Mouse (Mus musculus): ENCODE results near the gene Lrrc75a. TPM values are rescaled to one million over a fixed set of nuclear protein-coding genes. Genes with fewer than 3 reads are reported as not detected.

The Lrrc75a gene
- polyA plus RNA-seq, 1 experiment from 2014 or later = 14.6 TPM

- peak overlapping the region; percentile 29 for H3K4me3 ChIP-seq
- peak overlapping the region; percentile 38; the same call in 1 of the 2 replicates for H3K9ac ChIP-seq
- WGBS = 18% methylated on average over 19 of the region's 19 CpGs
- H3K4me2 ChIP-seq = peak overlapping the region; percentile 55
- peaks cover 14% of the 10 kb centered on the region for H3K4me1 ChIP-seq (replicated peaks)
- ATAC-seq (replicated peaks; ENCODE audit: insufficient number of reproducible peaks, insufficient read depth, low FRiP score, low read depth) = peak; percentile 86
- H3K27ac ChIP-seq = peak overlapping the region; percentile 72
- peaks cover 24% of the 10 kb centered on the region for H3K36me3 ChIP-seq
- H3K9me3 ChIP-seq (replicated peaks) = no peaks in the 10 kb centered on the region
- no peaks in the 10 kb centered on the region for H3K27me3 ChIP-seq
Measured at GRCm38 (mm10) chr11:62613657-62614365, 34.5 kb downstream of the Lrrc75a start.

- peaks cover 14% of the 10 kb centered on the region for H3K4me1 ChIP-seq (replicated peaks)
- WGBS = 78% methylated on average over 10 of the region's 10 CpGs
- H3K36me3 ChIP-seq = peaks cover 14% of the 10 kb centered on the region
- ATAC-seq (replicated peaks; ENCODE audit: insufficient number of reproducible peaks, insufficient read depth, low FRiP score, low read depth) = no peak
- H3K9ac ChIP-seq = no peak overlapping the region
- no peak overlapping the region for H3K4me3 ChIP-seq
- H3K4me2 ChIP-seq = no peak overlapping the region
- H3K27me3 ChIP-seq = no peaks in the 10 kb centered on the region
- H3K9me3 ChIP-seq (replicated peaks) = no peaks in the 10 kb centered on the region
- no peak overlapping the region for H3K27ac ChIP-seq
Measured at GRCm38 (mm10) chr11:62612604-62613003, 35.7 kb downstream of the Lrrc75a start.

- no peak overlapping the region for H3K4me2 ChIP-seq
- H3K9me3 ChIP-seq (replicated peaks) = no peaks in the 10 kb centered on the region
- WGBS = 81% methylated on average over 6 of the region's 6 CpGs
- H3K27me3 ChIP-seq = no peaks in the 10 kb centered on the region
- no peak overlapping the region for H3K9ac ChIP-seq
- H3K4me1 ChIP-seq (replicated peaks) = peaks cover 32% of the 10 kb centered on the region
- H3K36me3 ChIP-seq = peaks cover 29% of the 10 kb centered on the region
- no peak for ATAC-seq (replicated peaks; ENCODE audit: insufficient number of reproducible peaks, insufficient read depth, low FRiP score, low read depth)
- H3K27ac ChIP-seq = no peak overlapping the region
- H3K4me3 ChIP-seq = no peak overlapping the region
Measured at GRCm38 (mm10) chr11:62610304-62610703, 38.0 kb downstream of the Lrrc75a start.

GRCm38 (mm10) chr11:62608826-62609675, 39.3 kb downstream of the Lrrc75a start:
- Histone ChIP-seq H3K27ac (no peak overlapping the region), H3K9ac (no peak overlapping the region), H3K4me3 (no peak overlapping the region), H3K27me3 (no peaks in the 10 kb centered on the region), H3K36me3 (peaks cover 41% of the 10 kb centered on the region), H3K4me2 (no peak overlapping the region), H3K9me3 (replicated peaks) (no peaks in the 10 kb centered on the region), H3K4me1 (replicated peaks) (peaks cover 37% of the 10 kb centered on the region)
- 72% methylated on average over 10 of the region's 10 CpGs for WGBS
- no peak for ATAC-seq (replicated peaks; ENCODE audit: insufficient number of reproducible peaks, insufficient read depth, low FRiP score, low read depth)

GRCm38 (mm10) chr11:62607952-62608201, 40.4 kb downstream of the Lrrc75a start:
- WGBS = 91% methylated on average over 1 of the region's 1 CpGs
- no peak overlapping the region for H3K27ac ChIP-seq
- no peak overlapping the region for H3K4me3 ChIP-seq
- no peaks in the 10 kb centered on the region for H3K27me3 ChIP-seq
- H3K36me3 ChIP-seq = peaks cover 45% of the 10 kb centered on the region
- H3K4me1 ChIP-seq (replicated peaks) = peaks cover 33% of the 10 kb centered on the region
- no peak overlapping the region for H3K4me2 ChIP-seq
- no peak for ATAC-seq (replicated peaks; ENCODE audit: insufficient number of reproducible peaks, insufficient read depth, low FRiP score, low read depth)
- no peaks in the 10 kb centered on the region for H3K9me3 ChIP-seq (replicated peaks)
- no peak overlapping the region for H3K9ac ChIP-seq

- peaks cover 33% of the 10 kb centered on the region for H3K4me1 ChIP-seq (replicated peaks)
- no peak overlapping the region for H3K4me2 ChIP-seq
- H3K27ac ChIP-seq = peak overlapping the region; percentile 11; the same call in 1 of the 2 replicates
- WGBS = 58% methylated on average over 10 of the region's 10 CpGs
- no peaks in the 10 kb centered on the region for H3K27me3 ChIP-seq
- no peaks in the 10 kb centered on the region for H3K9me3 ChIP-seq (replicated peaks)
- no peak overlapping the region for H3K9ac ChIP-seq
- H3K36me3 ChIP-seq = peaks cover 45% of the 10 kb centered on the region
- no peak overlapping the region for H3K4me3 ChIP-seq
- no peak for ATAC-seq (replicated peaks; ENCODE audit: insufficient number of reproducible peaks, insufficient read depth, low FRiP score, low read depth)
Measured at GRCm38 (mm10) chr11:62607170-62607951, 41.0 kb downstream of the Lrrc75a start.

- Histone ChIP-seq H3K9me3 (replicated peaks) (no peaks in the 10 kb centered on the region), H3K4me2 (no peak overlapping the region), H3K4me1 (replicated peaks) (peaks cover 38% of the 10 kb centered on the region), H3K36me3 (peaks cover 45% of the 10 kb centered on the region), H3K4me3 (no peak overlapping the region), H3K27me3 (no peaks in the 10 kb centered on the region), H3K9ac (no peak overlapping the region), H3K27ac (0 out of 2 replicates have a peak overlapping the region, but pooled peaks have one; percentile 24)
- 60% methylated on average over 10 of the region's 10 CpGs for WGBS
- no peak for ATAC-seq (replicated peaks; ENCODE audit: insufficient number of reproducible peaks, insufficient read depth, low FRiP score, low read depth)
Measured at GRCm38 (mm10) chr11:62606299-62607169, 41.8 kb downstream of the Lrrc75a start.

GRCm38 (mm10) chr11:62605619-62606298, 42.6 kb downstream of the Lrrc75a start:
- 48% methylated on average over 10 of the region's 10 CpGs for WGBS
- Histone ChIP-seq H3K4me2 (0 out of 2 replicates have a peak overlapping the region, but pooled peaks have one; percentile 8), H3K4me1 (replicated peaks) (peaks cover 38% of the 10 kb centered on the region), H3K9me3 (replicated peaks) (no peaks in the 10 kb centered on the region), H3K9ac (no peak overlapping the region), H3K27me3 (no peaks in the 10 kb centered on the region), H3K27ac (peak overlapping the region; percentile 8; the same call in 1 of the 2 replicates), H3K4me3 (no peak overlapping the region; the same call in 1 of the 2 replicates), H3K36me3 (peaks cover 44% of the 10 kb centered on the region)
- ATAC-seq (replicated peaks; ENCODE audit: insufficient number of reproducible peaks, insufficient read depth, low FRiP score, low read depth) = no peak

- no peak for ATAC-seq (replicated peaks; ENCODE audit: insufficient number of reproducible peaks, insufficient read depth, low FRiP score, low read depth)
- Histone ChIP-seq H3K4me2 (peak overlapping the region; percentile 8; the same call in 1 of the 2 replicates), H3K36me3 (peaks cover 37% of the 10 kb centered on the region), H3K4me1 (replicated peaks) (peaks cover 38% of the 10 kb centered on the region), H3K4me3 (peak overlapping the region; percentile 87; the same call in 1 of the 2 replicates), H3K27ac (no peak overlapping the region), H3K27me3 (no peaks in the 10 kb centered on the region), H3K9ac (0 out of 2 replicates have a peak overlapping the region, but pooled peaks have one; percentile 2), H3K9me3 (replicated peaks) (no peaks in the 10 kb centered on the region)
- WGBS = 34% methylated on average over 3 of the region's 3 CpGs
Measured at GRCm38 (mm10) chr11:62604886-62605618, 43.3 kb downstream of the Lrrc75a start.
